Mouse (Mus musculus) megakaryocyte-erythroid progenitor cell, adult 5 weeks (primary cell): Measurements from ENCODE around the gene Rhox3h. TPM values are rescaled to one million over a fixed set of nuclear protein-coding genes. Genes with fewer than 3 reads are reported as not detected.

Experiments
- polyA plus RNA-seq: library from polyadenylated mRNA; stranded (reverse); fragments of >175 nt; gene quantifications from 2 replicates; pipeline ENCODE4 v1.2.3, GENCODE M21; 2012

Rhox3h gene
- not detected in 2 replicates for polyA plus RNA-seq

GRCm38 (mm10) chrX:37668664-37669063 lies at the start of gene Rhox3h:
Rhox3h (minus strand) TSS chrX:37668764.

DNA sequence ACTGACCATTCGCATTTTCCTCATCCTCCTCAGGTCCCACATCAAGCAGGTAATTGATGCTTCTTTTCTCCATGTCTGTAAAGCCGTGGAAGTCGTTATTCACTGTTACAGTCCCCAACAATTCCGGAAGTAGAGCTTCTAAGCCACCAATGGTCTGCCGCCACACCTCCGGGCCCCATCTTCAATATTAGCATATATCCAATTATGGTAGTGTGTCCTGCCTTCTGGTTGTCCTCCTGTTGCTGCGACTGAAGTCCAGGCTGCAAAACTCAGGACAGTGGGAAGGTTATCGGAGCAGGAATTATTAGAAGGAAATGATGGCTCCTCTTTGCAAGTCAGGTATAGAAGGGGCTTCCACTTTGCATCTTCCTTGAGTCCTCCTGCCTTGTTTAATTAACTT lies 4.6 kb upstream of the Rhox3h start, which contains the start of gene Rhox2h:
TSS of gene Rhox2h (minus strand) at position 101 of the 400 bp plus-strand sequence.

DNA sequence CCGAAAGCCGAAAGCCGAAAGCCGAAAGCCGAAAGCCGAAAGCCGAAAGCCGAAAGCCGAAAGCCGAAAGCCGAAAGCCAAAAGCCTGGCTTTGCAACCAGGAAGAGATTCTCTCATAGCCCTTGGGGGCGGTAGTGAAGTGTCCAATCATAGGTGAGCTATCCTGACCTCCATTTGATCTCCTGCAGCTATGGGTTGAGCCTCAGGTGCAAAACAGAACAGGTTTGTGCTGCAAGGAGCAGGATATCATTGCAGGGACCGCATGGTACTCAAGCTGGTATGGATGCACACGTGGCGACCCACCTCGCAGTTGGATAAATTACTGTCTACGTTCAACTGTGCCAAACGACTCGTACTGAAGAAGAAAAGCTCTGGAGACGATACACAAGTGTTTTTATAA lies 17.3 kb downstream of the Rhox3h start, which contains the start of gene Rhox4g:
TSS of gene Rhox4g (minus strand) at position 101 of the 400 bp plus-strand sequence.

GRCm38 (mm10) chrX:37643370-37643769 lies 25.2 kb downstream of the Rhox3h start, which contains the start of gene Rhox2g:
Rhox2g (minus strand) TSS chrX:37643470.

GRCm38 (mm10) chrX:37628512-37628911 lies 40.1 kb downstream of the Rhox3h start, which contains the start of gene Rhox3g:
Rhox3g (minus strand) TSS chrX:37628612.

Other genes starting within 250 kb of the Rhox3h start
- gene Rhox4b, start 236.3 kb downstream of the Rhox3h start, polyA plus RNA-seq = not detected in 2 replicates
- not detected in 2 replicates for gene Rhox2c, start 215.1 kb downstream of the Rhox3h start, polyA plus RNA-seq
- gene Rhox3c, start 210.2 kb downstream of the Rhox3h start, polyA plus RNA-seq = not detected in 2 replicates
- gene Rhox4c, start 188.4 kb downstream of the Rhox3h start, polyA plus RNA-seq = not detected in 2 replicates
- not detected in 2 replicates for gene Rhox2d, start 175.3 kb downstream of the Rhox3h start, polyA plus RNA-seq
- not detected in 2 replicates for gene Rhox4d, start 154.4 kb downstream of the Rhox3h start, polyA plus RNA-seq
- not detected in 2 replicates for gene Rhox2e, start 138.3 kb downstream of the Rhox3h start, polyA plus RNA-seq
- not detected in 2 replicates for gene Rhox3e, start 126.7 kb downstream of the Rhox3h start, polyA plus RNA-seq
- not detected in 2 replicates for gene Rhox4e, start 111.4 kb downstream of the Rhox3h start, polyA plus RNA-seq
- not detected in 2 replicates for gene Rhox2f, start 97.4 kb downstream of the Rhox3h start, polyA plus RNA-seq
- gene Rhox3f, start 87.8 kb downstream of the Rhox3h start, polyA plus RNA-seq = not detected in 2 replicates
- not detected in 2 replicates for gene Rhox4f, start 61.1 kb downstream of the Rhox3h start, polyA plus RNA-seq
- not detected in 2 replicates for gene Rhox3g, start 40.2 kb downstream of the Rhox3h start, polyA plus RNA-seq
- not detected in 2 replicates for gene Rhox2g, start 25.3 kb downstream of the Rhox3h start, polyA plus RNA-seq
- gene Rhox4g, start 17.4 kb downstream of the Rhox3h start, polyA plus RNA-seq = not detected in 2 replicates
- not detected in 2 replicates for gene Rhox2h, start 4.5 kb upstream of the Rhox3h start, polyA plus RNA-seq
- not detected in 2 replicates for gene Rhox5, start 136.1 kb upstream of the Rhox3h start, polyA plus RNA-seq
- not detected in 2 replicates for gene Rhox6, start 158.1 kb upstream of the Rhox3h start, polyA plus RNA-seq
- gene Rhox7a, start 162.9 kb upstream of the Rhox3h start, polyA plus RNA-seq = not detected in 2 replicates
- gene Rhox8, start 210.2 kb upstream of the Rhox3h start, polyA plus RNA-seq = not detected in 2 replicates
- not detected in 2 replicates for gene Rhox7b, start 228.5 kb upstream of the Rhox3h start, polyA plus RNA-seq
- not detected in 2 replicates for gene Rhox9, start 233.0 kb upstream of the Rhox3h start, polyA plus RNA-seq